Mouse (Mus musculus) spleen, adult 2 months (tissue): Measurements from ENCODE around the gene Slc17a9. TPM values are rescaled to one million over a fixed set of nuclear protein-coding genes. Genes with fewer than 3 reads are reported as not detected.
A peak's percentile ranks its signal among the peaks of the same experiment; 100 is the strongest.

Experiments
- DNase-seq, 2 experiments: peaks; one replicate each; pipeline versions ENCODE4 v3.0.0 to v3.0.0-alpha.2; 2012 to 2021; ENCODE audit warnings: low spot score in 2 of 2, low read depth in 1 of 2
- H3K27ac ChIP-seq: fragments of 200-500 bp; 2 replicates; pipeline ENCODE4 v1.5.1; 2012; ENCODE audit warnings: low read length, inconsistent platforms; ENCODE audit not compliant: insufficient read depth
- H3K27me3 ChIP-seq: fragments of 200-500 bp; 2 replicates; pipeline ENCODE4 v1.6.1; 2012; ENCODE audit warnings: mild to moderate bottlenecking, moderate library complexity, low read length, inconsistent platforms; ENCODE audit not compliant: control insufficient read depth, insufficient read depth
- H3K36me3 ChIP-seq: fragments of 200-500 bp; 2 replicates; pipeline ENCODE4 v1.6.1; 2012; ENCODE audit warnings: mild to moderate bottlenecking, low read length, inconsistent platforms; ENCODE audit not compliant: control insufficient read depth, insufficient read depth
- H3K4me1 ChIP-seq: fragments of 200-500 bp; 2 replicates; pipeline ENCODE4 v1.6.1; 2011; ENCODE audit warnings: inconsistent platforms; ENCODE audit not compliant: control insufficient read depth, insufficient read depth, insufficient read length
- H3K4me3 ChIP-seq: fragments of 200-500 bp; 2 replicates; pipeline ENCODE4 v1.5.1; 2011; ENCODE audit warnings: mild to moderate bottlenecking, inconsistent platforms; ENCODE audit not compliant: insufficient read depth, insufficient read length; ENCODE audit errors: extremely low read depth
- CTCF ChIP-seq: fragments of 200-500 bp; IDR thresholded peaks from 2 replicates; pipeline ENCODE4 v1.5.1; 2011; ENCODE audit warnings: mild to moderate bottlenecking, inconsistent platforms; ENCODE audit not compliant: insufficient read depth, insufficient read length, insufficient replicate concordance; ENCODE audit errors: extremely low read depth
- POLR2A ChIP-seq: fragments of 200-500 bp; IDR thresholded peaks from 2 replicates; pipeline ENCODE4 v1.6.1; 2011; ENCODE audit warnings: low read depth, low read length, inconsistent platforms
- WGBS: fragments of 180-500 bp; shearing (Covaris S2); methylation state at CpG from one replicate; pipeline ENCODE4 v1.1.7; 2018; 5-methylcytosine and 5-hydroxymethylcytosine counted together
- polyA plus RNA-seq: library from polyadenylated mRNA; depleted of rRNA; stranded (reverse); fragments of >200 nt; gene quantifications from 2 replicates; pipeline ENCODE4 v1.2.3, GENCODE M21; 2012

Gene Slc17a9
- polyA plus RNA-seq, 1 experiment = 43.9 TPM

- no peak overlapping the region for H3K27ac ChIP-seq
- 70% methylated on average over 2 of the region's 2 CpGs for WGBS
- no peak for DNase-seq
Observed at GRCm38 (mm10) chr2:180723865-180724264, 1.2 kb upstream of the Slc17a9 start.

DNA sequence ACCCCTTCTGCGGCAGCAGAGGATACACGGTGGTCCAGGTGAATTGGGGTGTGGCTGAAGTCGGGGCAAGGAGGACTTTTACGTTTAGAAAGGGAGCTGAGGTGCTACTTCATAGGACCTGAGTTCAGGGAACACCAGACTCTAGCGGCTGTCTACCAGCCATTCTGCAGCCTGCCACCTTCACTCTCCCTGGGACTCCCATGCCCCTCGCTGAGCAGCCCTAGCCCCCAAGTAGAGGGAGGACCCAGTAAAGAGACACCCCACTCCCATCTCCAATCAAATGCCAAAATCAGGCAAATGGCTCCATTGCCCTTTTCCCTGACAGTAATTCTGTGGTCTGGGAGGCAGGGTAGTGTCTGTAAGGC lies 333 bp downstream of the Slc17a9 start:
- peaks cover 16% of the 10 kb centered on the region for H3K36me3 ChIP-seq
- 2% methylated on average over 6 of the region's 6 CpGs for WGBS
- H3K4me1 ChIP-seq = peaks cover 35% of the 10 kb centered on the region
- H3K27me3 ChIP-seq = no peaks in the 10 kb centered on the region
- TF ChIP-seq POLR2A (no peak), CTCF (no peak)
- DNase-seq = no peak
- peak overlapping the region; percentile 54 for H3K4me3 ChIP-seq
- H3K27ac ChIP-seq = peak overlapping the region; percentile 70

More at GRCm38 (mm10) chr2:180723865-180724264, 1.2 kb upstream of the Slc17a9 start:
- TF ChIP-seq CTCF = no peak
- TF ChIP-seq POLR2A = no peak
- peaks cover 27% of the 10 kb centered on the region for H3K36me3 ChIP-seq
- H3K4me3 ChIP-seq = no peak overlapping the region
- peaks cover 32% of the 10 kb centered on the region for H3K4me1 ChIP-seq
- H3K27me3 ChIP-seq = no peaks in the 10 kb centered on the region

GRCm38 (mm10) chr2:180725856-180726629 lies 980 bp downstream of the Slc17a9 start:
- peaks cover 11% of the 10 kb centered on the region for H3K36me3 ChIP-seq
- no peaks in the 10 kb centered on the region for H3K27me3 ChIP-seq
- peaks cover 38% of the 10 kb centered on the region for H3K4me1 ChIP-seq
- TF ChIP-seq POLR2A (no peak), CTCF (no peak)
- H3K4me3 ChIP-seq = peak overlapping the region; percentile 54
- no peak for DNase-seq
- WGBS = 3% methylated on average over 8 of the region's 8 CpGs
- peak overlapping the region; percentile 70 for H3K27ac ChIP-seq

GRCm38 (mm10) chr2:180726658-180727442 lies 1.8 kb downstream of the Slc17a9 start:
- WGBS = 10% methylated on average over 6 of the region's 6 CpGs
- H3K36me3 ChIP-seq = peaks cover 5% of the 10 kb centered on the region
- peak; percentile 62 to 77 for DNase-seq

DNA sequence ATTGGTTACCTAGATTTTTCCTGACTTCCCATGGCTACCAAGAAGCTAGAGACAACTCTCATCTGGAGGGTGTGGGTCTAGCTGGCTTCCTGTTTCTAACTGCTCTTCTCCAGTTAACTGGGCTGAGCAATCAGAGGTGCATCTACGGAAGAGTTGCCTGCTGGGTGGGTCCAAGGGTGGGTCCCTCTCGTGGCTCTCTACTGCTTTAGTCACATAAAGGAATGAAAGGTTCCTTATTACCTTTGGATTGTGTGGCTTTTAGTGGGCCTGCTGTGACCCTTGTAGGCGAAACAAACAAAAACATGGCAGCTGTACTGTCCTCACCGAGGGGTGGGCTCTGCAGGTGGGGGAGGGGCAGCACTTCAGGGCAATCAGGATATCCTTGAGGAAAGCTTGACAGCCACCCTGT lies 2.6 kb downstream of the Slc17a9 start:
- Histone ChIP-seq H3K36me3 (0 out of 2 replicates have a peak, but pooled peaks cover 2% of the 10 kb centered on the region), H3K27ac (peak overlapping the region; percentile 94; the same call in 1 of the 2 replicates), H3K4me3 (no peak overlapping the region), H3K27me3 (no peaks in the 10 kb centered on the region), H3K4me1 (peaks cover 38% of the 10 kb centered on the region)
- WGBS = 47% methylated on average over 4 of the region's 4 CpGs
- TF ChIP-seq POLR2A (no peak), CTCF (no peak)
- DNase-seq = no peak

More at GRCm38 (mm10) chr2:180726658-180727442, 1.8 kb downstream of the Slc17a9 start:
- H3K27ac ChIP-seq = peak overlapping the region; percentile 94
- TF ChIP-seq CTCF = no peak
- TF ChIP-seq POLR2A = peak; percentile 46
- no peaks in the 10 kb centered on the region for H3K27me3 ChIP-seq
- H3K4me3 ChIP-seq = peak overlapping the region; percentile 54
- peaks cover 38% of the 10 kb centered on the region for H3K4me1 ChIP-seq

GRCm38 (mm10) chr2:180731036-180731435 lies 6.0 kb downstream of the Slc17a9 start:
- Histone ChIP-seq H3K4me3 (no peak overlapping the region), H3K4me1 (peaks cover 26% of the 10 kb centered on the region; the same call in 1 of the 2 replicates), H3K27ac (peak overlapping the region; percentile 90), H3K36me3 (no peaks in the 10 kb centered on the region; the same call in 1 of the 2 replicates), H3K27me3 (no peaks in the 10 kb centered on the region)
- 29% methylated on average over 3 of the region's 3 CpGs for WGBS
- DNase-seq = peak; percentile 28 to 56
- TF ChIP-seq CTCF (no peak), POLR2A (no peak)

DNA sequence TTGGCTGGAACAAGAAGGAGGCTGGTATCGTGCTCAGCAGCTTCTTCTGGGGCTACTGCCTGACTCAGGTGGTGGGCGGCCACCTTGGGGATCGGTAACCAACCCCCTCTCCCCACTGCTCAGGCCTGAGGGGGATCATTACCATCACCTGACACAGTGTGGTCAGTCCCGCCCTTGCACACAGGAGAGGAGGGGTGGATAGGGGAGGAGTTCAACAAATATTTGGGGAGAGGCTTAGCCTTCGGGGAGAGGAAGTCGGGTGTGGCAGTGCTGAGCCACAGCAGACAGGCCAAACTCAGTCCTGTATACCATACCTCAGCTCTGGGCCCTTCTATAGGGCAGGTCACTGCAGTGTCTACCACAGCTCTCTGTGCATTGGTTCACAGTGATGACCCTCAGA lies 6.9 kb downstream of the Slc17a9 start:
- WGBS = 50% methylated on average over 6 of the region's 6 CpGs
- Histone ChIP-seq H3K27ac (peak overlapping the region; percentile 90), H3K4me3 (peak overlapping the region; percentile 10; the same call in 1 of the 2 replicates), H3K36me3 (no peaks in the 10 kb centered on the region; the same call in 1 of the 2 replicates), H3K27me3 (no peaks in the 10 kb centered on the region), H3K4me1 (peaks cover 23% of the 10 kb centered on the region; the same call in 1 of the 2 replicates)
- DNase-seq = no peak
- no peak for TF ChIP-seq CTCF
- no peak for TF ChIP-seq POLR2A
